Mouse (Mus musculus) hindbrain, embryonic 12.5 days (tissue): ENCODE measurements around the gene Npr2. TPM values are rescaled to one million over a fixed set of nuclear protein-coding genes. Genes with fewer than 3 reads are reported as not detected.

ENCODE experiments used
- ATAC-seq: fragments of 200-750 bp; cut with Nextera tagmentation; 2 replicates; pipeline ENCODE4 v1.8.0; 2017; ENCODE audit warnings: moderate TSS enrichment; ENCODE audit not compliant: low FRiP score
- H3K27ac ChIP-seq: fragments of 300-500 bp; sonication (generic); 2 replicates; pipeline ENCODE4 v1.5.1; 2016; ENCODE audit warnings: mild to moderate bottlenecking
- H3K27me3 ChIP-seq: fragments of 300-500 bp; sonication (generic); 2 replicates; pipeline ENCODE4 v1.6.1; 2016; ENCODE audit warnings: mild to moderate bottlenecking
- H3K36me3 ChIP-seq: fragments of 300-500 bp; sonication (generic); 2 replicates; pipeline ENCODE4 v1.6.1; 2016; ENCODE audit warnings: mild to moderate bottlenecking
- H3K4me1 ChIP-seq: fragments of 300-500 bp; sonication (generic); 2 replicates; pipeline ENCODE4 v1.6.1; 2016
- H3K4me2 ChIP-seq: fragments of 300-500 bp; sonication (generic); replicated peaks from 2 replicates; pipeline ENCODE4 v1.6.1; 2016; ENCODE audit warnings: mild to moderate bottlenecking
- H3K4me3 ChIP-seq: fragments of 300-500 bp; sonication (generic); 2 replicates; pipeline ENCODE4 v1.5.1; 2016; ENCODE audit warnings: mild to moderate bottlenecking
- H3K9ac ChIP-seq: fragments of 300-500 bp; sonication (generic); 2 replicates; pipeline ENCODE4 v1.6.1; 2016; ENCODE audit warnings: mild to moderate bottlenecking, moderate library complexity
- H3K9me3 ChIP-seq: fragments of 300-500 bp; sonication (generic); replicated peaks from 2 replicates; pipeline ENCODE4 v1.6.1; 2016; ENCODE audit warnings: mild to moderate bottlenecking
- WGBS: fragments of 180-500 bp; shearing (Covaris S2); methylation state at CpG from one replicate; pipeline ENCODE4 v1.1.7; 2016; 5-methylcytosine and 5-hydroxymethylcytosine counted together
- polyA plus RNA-seq: library from polyadenylated mRNA; unstranded; fragments of >200 nt; fragmentation: Nextera tagmentation; extraction: Ambion mirVana; gene quantifications from 2 replicates; pipeline ENCODE4 v1.2.1, GENCODE M21; 2016

Gene Npr2
- polyA plus RNA-seq, 1 experiment from 2014 or later = 31.8 TPM

DNA sequence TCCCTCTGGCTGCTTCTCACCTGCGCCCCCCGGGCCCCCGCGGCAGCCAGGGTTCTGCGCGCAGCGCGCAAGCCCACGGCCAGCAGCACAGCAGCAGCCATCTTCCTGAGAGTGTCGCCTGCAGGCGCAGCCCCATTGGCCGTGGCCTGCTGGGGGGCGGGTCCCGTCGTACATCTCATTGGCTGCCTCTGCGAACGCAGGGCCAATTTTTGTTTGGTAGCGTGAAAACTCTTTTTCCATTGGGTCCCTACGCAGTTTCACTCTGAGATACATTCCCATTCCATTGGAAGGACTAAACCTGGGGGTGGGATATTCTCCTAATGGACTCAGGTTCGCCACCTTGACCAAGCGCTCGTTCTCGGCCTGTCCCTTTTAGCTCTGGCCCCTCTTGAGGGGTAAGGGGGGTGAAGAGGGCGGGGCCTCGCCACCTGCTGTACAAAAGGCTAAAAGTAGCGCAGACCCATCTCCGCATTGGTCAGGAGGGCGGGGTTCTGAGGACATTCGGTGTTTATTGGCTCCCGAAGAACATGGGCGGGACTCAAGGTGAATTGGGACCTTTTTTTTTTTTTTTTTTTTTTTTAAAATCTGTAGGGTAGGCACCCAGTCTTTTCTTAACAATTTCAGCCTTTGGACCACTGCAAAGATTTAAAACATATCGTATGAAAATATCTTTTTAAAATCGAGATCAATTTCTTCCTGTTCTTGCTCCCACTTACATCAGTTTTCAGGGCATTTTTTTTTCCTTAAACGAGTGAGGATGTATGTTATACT, 24.8 kb downstream of the Npr2 start, which contains the start of gene Hint2:
Gene Hint2, minus strand, starts transcription at position 128 of the 771 bp plus-strand sequence.
- peak within 1 kb of the TSS; percentile 94 for H3K27ac ChIP-seq
- peaks cover 22% of the 10 kb centered on the region for H3K4me1 ChIP-seq
- H3K4me2 ChIP-seq = peak within 1 kb of the TSS; percentile 62
- ATAC-seq = peak; percentile 97
- H3K27me3 ChIP-seq = peaks cover 7% of the 10 kb centered on the region; the same call in 1 of the 2 replicates
- WGBS = 1% methylated on average over 34 of the region's 34 CpGs
- H3K9ac ChIP-seq = peak within 1 kb of the TSS; percentile 89
- H3K4me3 ChIP-seq = peak within 1 kb of the TSS; percentile 77
- no peaks in the 10 kb centered on the region for H3K9me3 ChIP-seq
- peaks cover 5% of the 10 kb centered on the region; the same call in 1 of the 2 replicates for H3K36me3 ChIP-seq

DNA sequence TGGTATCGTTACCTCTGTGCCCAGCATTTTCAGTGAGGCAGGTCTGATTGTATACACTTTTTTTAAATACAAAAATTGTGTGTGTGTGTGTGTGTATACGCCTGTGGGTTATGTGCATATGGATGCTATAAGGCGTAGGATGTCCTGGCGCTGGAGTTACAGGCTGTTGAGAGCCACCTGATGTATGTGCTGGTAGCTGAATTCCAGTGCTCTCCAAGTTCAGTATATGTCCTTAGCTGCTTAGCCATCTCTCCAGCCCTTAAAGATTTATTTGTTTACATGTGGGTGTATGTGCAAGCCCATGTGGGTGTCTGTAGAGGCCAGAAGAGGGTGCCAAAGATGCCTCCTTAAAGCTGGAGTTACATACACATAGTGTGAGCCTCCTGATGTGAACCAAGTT, 25.4 kb downstream of the Npr2 start:
- peak overlapping the region; percentile 62 for H3K4me2 ChIP-seq
- ATAC-seq = no peak
- WGBS = 66% methylated on average over 4 of the region's 4 CpGs

DNA sequence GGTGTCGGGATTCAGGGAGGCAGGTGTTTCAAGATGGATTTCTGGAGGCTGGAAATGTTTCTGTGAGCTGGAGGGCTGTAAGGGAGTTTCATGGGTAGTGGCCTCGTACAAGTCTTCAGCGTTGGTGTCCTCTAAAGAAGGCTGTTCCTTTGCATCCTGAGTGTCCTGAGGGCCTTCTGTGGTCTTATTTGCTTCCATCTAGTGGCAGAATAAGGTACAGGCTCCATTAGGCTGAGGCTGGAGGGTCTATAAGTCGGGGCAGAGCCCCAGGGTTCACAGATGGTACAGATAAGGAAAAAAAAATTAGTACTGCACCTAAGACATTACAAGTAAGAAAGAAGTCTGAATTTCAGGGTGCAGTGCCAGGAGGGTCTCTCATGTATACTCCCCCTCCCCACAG, 34.7 kb downstream of the Npr2 start:
- Histone ChIP-seq H3K36me3 (no peaks in the 10 kb centered on the region), H3K4me2 (no peak overlapping the region), H3K4me1 (peaks cover 24% of the 10 kb centered on the region), H3K9ac (no peak overlapping the region), H3K4me3 (no peak overlapping the region), H3K27ac (no peak overlapping the region), H3K27me3 (peaks cover 36% of the 10 kb centered on the region), H3K9me3 (no peaks in the 10 kb centered on the region)
- ATAC-seq = no peak
- WGBS = 31% methylated on average over 4 of the region's 4 CpGs

More for the DNA sequence above, 25.4 kb downstream of the Npr2 start:
- Histone ChIP-seq H3K4me1 (peaks cover 22% of the 10 kb centered on the region), H3K9me3 (no peaks in the 10 kb centered on the region), H3K27me3 (peaks cover 13% of the 10 kb centered on the region), H3K4me3 (peak overlapping the region; percentile 77; the same call in 1 of the 2 replicates), H3K36me3 (no peaks in the 10 kb centered on the region; the same call in 1 of the 2 replicates), H3K9ac (no peak overlapping the region), H3K27ac (peak overlapping the region; percentile 36; the same call in 1 of the 2 replicates)

DNA sequence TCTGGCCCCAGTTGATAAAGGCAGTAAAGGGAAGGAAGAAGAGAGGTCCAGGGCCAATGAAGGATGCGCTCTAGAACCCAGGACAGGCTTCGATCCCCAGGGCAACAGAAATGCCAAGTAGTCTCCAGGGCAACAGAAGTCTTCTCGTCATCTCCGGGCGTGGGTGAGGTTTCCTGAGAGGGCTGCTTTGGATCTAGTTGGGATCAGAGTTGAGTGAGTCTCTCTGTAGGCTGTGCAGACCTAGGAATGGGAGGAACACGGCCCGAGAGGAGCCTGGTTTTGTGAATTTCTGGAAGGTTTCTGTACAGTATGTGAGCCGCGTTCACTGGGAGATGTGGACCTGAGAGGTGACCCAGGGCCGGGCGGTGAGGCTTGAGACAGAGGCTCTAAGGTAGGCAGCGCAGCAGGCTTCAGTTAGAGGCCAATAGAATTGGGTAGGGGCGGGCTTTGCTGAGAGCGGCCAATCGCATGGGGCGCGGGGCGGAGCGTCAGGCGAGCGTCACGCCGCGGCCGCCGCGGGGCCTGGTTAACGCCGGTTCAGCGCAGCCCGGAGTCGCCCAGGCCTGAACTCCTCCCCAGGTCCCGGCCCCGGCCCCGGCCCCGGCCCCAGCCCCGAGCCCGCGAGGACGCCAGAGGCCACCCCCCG, 37.2 kb downstream of the Npr2 start, which contains the start of the genes Tmem8b and Fam221b:
Gene Tmem8b, plus strand, starts transcription at position 190 of the 646 bp plus-strand sequence.
Gene Fam221b, minus strand, starts transcription at position 364 of the 646 bp plus-strand sequence.
- H3K27me3 ChIP-seq = peaks cover 15% of the 10 kb centered on the region
- peak within 1 kb of the TSS; percentile 86 for H3K4me2 ChIP-seq
- H3K9ac ChIP-seq = peak within 1 kb of the TSS; percentile 94
- peak within 1 kb of the TSS; percentile 69 for H3K27ac ChIP-seq
- no peaks in the 10 kb centered on the region for H3K9me3 ChIP-seq
- peaks cover 42% of the 10 kb centered on the region for H3K4me1 ChIP-seq
- peak; percentile 92 for ATAC-seq
- peak within 1 kb of the TSS; percentile 83 for H3K4me3 ChIP-seq
- WGBS = 3% methylated on average over 31 of the region's 41 CpGs
- H3K36me3 ChIP-seq = no peaks in the 10 kb centered on the region

DNA sequence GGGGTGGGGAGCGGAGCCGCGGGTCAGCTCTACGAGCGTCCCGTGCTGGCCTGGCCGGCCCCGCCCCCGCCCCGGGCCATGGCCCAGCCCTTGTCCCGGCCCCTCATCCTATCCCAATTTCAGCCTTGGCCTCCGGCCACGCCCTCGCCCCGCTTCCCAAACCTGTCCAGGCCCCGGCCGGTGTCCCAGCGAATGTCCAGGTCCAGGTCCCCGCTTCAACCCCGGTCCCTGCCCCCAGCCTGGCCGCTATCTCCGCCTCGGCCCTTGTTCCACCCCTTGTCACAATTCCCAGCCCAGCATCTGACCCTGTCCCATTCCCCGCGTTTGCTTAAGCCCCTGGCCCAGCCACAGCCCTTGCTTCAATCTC, 37.7 kb downstream of the Npr2 start:
- H3K27ac ChIP-seq = peak overlapping the region; percentile 69
- peak overlapping the region; percentile 86 for H3K4me2 ChIP-seq
- H3K4me1 ChIP-seq = peaks cover 42% of the 10 kb centered on the region
- WGBS = under 1% methylated on average over 19 of the region's 25 CpGs
- H3K27me3 ChIP-seq = peaks cover 15% of the 10 kb centered on the region
- peak; percentile 74 for ATAC-seq
- peak overlapping the region; percentile 83 for H3K4me3 ChIP-seq
- H3K9ac ChIP-seq = peak overlapping the region; percentile 94
- H3K9me3 ChIP-seq = no peaks in the 10 kb centered on the region
- peaks cover 4% of the 10 kb centered on the region for H3K36me3 ChIP-seq

DNA sequence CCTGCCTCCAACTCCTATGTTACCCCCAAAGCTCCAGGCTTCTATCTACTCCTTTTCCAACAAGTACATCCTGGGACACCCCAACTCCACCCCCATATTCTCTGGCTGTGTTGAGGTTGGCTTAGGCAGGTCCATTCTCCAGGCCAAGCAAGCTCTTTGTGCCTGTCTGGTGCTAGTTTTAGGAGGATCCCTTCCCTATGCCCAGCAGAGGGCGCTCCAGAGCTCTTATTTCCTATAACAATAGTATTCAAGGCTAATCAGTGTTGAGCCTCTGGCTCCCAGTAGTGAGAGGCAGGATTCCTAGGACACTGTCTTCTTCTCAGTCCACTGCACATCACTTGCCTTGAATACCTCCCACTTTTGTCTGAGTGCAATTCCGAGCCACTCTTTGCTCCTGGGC, 40.3 kb downstream of the Npr2 start:
- WGBS = 2% methylated on average over 2 of the region's 2 CpGs
- H3K4me1 ChIP-seq = peaks cover 42% of the 10 kb centered on the region
- H3K4me2 ChIP-seq = peak overlapping the region; percentile 86
- no peaks in the 10 kb centered on the region for H3K9me3 ChIP-seq
- H3K4me3 ChIP-seq = peak overlapping the region; percentile 4; the same call in 1 of the 2 replicates
- no peak overlapping the region for H3K27ac ChIP-seq
- no peak overlapping the region for H3K9ac ChIP-seq
- peak; percentile 12; the same call in 1 of the 2 replicates for ATAC-seq
- peaks cover 30% of the 10 kb centered on the region for H3K36me3 ChIP-seq
- H3K27me3 ChIP-seq = no peaks in the 10 kb centered on the region

DNA sequence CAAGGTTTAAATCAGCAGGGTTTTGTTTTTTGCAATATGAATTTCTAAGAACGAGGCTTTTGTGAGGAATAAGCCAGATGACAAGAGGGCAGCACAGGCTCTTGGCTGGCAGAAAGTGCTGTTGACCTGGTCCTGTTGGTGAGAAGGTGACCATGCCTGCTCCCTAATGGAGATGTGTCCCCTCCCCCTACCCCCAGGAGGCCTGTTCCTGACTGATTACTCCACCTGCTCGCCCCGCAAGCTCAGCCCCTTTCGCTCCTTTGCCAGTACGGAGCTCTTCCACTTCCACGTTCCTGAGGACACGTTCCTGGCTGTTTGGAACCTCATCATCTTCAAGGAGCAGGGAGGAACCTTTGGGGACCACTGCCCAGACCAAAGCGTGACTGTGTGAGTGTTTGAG, 42.0 kb downstream of the Npr2 start:
- H3K4me2 ChIP-seq = no peak overlapping the region
- H3K9ac ChIP-seq = no peak overlapping the region
- H3K27ac ChIP-seq = no peak overlapping the region
- no peaks in the 10 kb centered on the region for H3K9me3 ChIP-seq
- peaks cover 47% of the 10 kb centered on the region for H3K36me3 ChIP-seq
- ATAC-seq = no peak
- peaks cover 38% of the 10 kb centered on the region for H3K4me1 ChIP-seq
- H3K4me3 ChIP-seq = no peak overlapping the region
- no peaks in the 10 kb centered on the region for H3K27me3 ChIP-seq
- 73% methylated on average over 8 of the region's 8 CpGs for WGBS

DNA sequence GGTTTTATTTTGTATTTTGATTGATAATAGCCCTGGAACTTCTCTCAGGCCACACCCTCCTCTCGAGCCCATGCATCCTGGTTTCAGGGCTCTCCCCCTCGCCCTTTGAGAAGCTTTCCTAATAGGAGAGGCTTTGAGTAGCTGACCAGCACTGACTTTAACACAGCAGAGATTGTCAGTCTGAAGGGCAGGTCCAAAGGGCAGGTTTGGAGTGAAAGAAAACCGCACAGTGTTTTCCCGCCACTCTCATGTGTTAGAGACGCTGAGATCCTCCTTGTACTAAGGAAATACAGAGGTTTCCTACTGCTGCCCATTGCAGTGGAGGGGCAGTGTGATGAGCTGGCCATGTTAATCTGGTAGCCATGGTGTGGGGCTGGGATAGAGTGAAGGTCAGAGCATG, 43.2 kb downstream of the Npr2 start:
- Histone ChIP-seq H3K27ac (no peak overlapping the region), H3K4me2 (no peak overlapping the region), H3K36me3 (peaks cover 60% of the 10 kb centered on the region), H3K9me3 (no peaks in the 10 kb centered on the region), H3K4me3 (no peak overlapping the region), H3K9ac (no peak overlapping the region), H3K4me1 (peaks cover 32% of the 10 kb centered on the region), H3K27me3 (no peaks in the 10 kb centered on the region)
- ATAC-seq = no peak
- WGBS = 78% methylated on average over 5 of the region's 5 CpGs

DNA sequence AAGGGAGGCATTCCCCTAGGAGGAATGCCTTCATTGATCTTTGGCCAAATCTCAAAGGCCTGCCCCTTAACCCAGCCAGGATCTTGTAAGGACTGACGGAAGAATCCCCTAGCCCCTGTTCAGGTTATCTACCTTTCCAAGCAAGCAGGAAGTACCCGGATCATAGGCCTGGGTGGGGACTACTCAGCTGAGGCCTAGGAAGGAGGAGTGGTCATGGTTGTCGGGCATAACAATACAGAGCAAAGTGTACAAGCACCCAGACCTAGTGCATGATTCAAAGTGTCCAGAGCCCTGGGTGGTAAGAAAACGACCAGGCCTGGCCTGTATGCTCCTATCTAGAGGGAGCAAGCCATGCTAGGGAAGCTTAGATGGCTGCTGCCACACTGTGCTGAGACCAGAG, 43.9 kb downstream of the Npr2 start:
- no peak overlapping the region for H3K27ac ChIP-seq
- no peak overlapping the region for H3K9ac ChIP-seq
- WGBS = 79% methylated on average over 4 of the region's 4 CpGs
- no peaks in the 10 kb centered on the region for H3K27me3 ChIP-seq
- H3K9me3 ChIP-seq = no peaks in the 10 kb centered on the region
- peaks cover 64% of the 10 kb centered on the region for H3K36me3 ChIP-seq
- H3K4me3 ChIP-seq = no peak overlapping the region
- H3K4me2 ChIP-seq = no peak overlapping the region
- ATAC-seq = no peak
- peaks cover 26% of the 10 kb centered on the region for H3K4me1 ChIP-seq

DNA sequence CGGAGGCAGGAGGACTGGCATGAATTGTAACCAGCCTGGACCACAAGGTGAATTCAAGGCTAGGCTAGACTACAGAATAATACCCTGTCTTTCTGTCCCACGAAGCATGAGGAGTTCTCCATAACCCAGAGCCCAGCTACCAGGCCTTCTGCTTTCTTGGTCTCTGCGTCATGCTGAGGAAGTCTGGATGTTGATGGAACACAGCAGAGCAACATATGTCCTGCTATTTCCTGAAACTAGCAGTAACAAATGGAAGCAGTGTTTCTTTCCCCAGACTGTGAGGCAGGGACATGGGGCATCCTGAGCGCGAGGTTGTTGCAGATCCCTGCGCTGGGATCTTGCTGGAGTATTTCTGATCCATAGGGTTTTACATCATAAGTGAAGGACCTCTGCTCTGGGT, 46.8 kb downstream of the Npr2 start:
- Histone ChIP-seq H3K4me2 (no peak overlapping the region), H3K27me3 (no peaks in the 10 kb centered on the region), H3K36me3 (peaks cover 86% of the 10 kb centered on the region), H3K9me3 (no peaks in the 10 kb centered on the region), H3K4me1 (no peaks in the 10 kb centered on the region), H3K9ac (no peak overlapping the region), H3K4me3 (no peak overlapping the region), H3K27ac (no peak overlapping the region)
- no peak for ATAC-seq
- 89% methylated on average over 6 of the region's 6 CpGs for WGBS

DNA sequence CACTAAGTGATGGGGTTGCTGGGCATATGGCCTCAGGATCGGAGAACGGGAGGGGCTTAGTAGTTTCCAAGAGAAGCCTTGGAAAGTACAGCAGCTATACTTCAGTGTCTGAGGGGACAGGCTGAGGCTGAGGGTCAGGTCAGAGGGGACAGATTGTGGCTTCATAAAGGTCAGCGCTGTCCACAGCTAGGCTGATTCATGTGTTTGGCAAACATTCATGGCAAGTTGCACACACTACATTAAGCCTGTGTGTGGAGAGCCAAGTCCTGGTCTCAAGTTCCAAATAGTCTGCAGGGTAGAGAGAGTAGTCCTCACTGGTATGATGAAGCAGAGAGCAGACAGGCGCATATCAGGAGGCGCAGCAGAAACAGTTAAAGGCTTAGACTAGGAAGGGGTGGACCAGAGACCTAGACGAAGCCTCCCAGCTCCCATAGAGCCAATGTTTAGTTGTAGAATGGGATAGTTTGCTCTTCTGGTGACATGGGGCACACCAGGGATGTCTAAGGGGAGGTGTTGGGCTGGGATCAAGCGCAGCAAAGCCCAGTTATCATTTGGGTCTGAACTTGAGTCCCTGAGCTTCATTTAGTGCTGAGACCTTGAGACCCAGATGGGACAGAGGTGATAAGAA, 47.8 kb downstream of the Npr2 start:
- no peaks in the 10 kb centered on the region for H3K27me3 ChIP-seq
- H3K36me3 ChIP-seq = peaks cover 90% of the 10 kb centered on the region
- H3K9ac ChIP-seq = no peak overlapping the region
- no peak overlapping the region for H3K27ac ChIP-seq
- no peaks in the 10 kb centered on the region for H3K4me1 ChIP-seq
- no peak overlapping the region for H3K4me2 ChIP-seq
- H3K4me3 ChIP-seq = no peak overlapping the region
- WGBS = 88% methylated on average over 7 of the region's 7 CpGs
- no peaks in the 10 kb centered on the region for H3K9me3 ChIP-seq
- ATAC-seq = no peak

DNA sequence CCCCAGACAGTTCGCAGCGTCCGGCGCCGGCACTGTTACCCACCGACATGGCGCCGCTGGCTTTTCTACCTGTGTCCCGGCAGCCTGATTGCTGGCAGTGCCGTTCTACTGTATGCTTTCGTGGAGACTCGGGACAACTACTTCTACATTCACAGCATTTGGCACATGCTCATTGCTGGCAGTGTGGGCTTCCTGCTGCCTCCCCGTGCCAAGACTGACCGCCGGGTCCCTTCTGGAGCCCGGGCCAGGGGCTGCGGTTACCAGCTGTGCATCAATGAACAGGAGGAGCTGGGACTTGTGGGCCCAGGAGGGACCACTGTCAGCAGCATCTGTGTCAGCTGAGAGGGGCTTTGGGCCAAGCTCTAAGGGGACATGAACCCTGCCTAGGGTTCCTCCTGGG, 58.3 kb downstream of the Npr2 start:
- H3K9me3 ChIP-seq = no peaks in the 10 kb centered on the region
- H3K4me3 ChIP-seq = no peak overlapping the region
- no peaks in the 10 kb centered on the region for H3K4me1 ChIP-seq
- no peak overlapping the region for H3K9ac ChIP-seq
- no peak overlapping the region for H3K4me2 ChIP-seq
- peaks cover 48% of the 10 kb centered on the region for H3K36me3 ChIP-seq
- H3K27me3 ChIP-seq = no peaks in the 10 kb centered on the region
- WGBS = 95% methylated on average over 17 of the region's 17 CpGs
- ATAC-seq = no peak
- no peak overlapping the region for H3K27ac ChIP-seq
